Mouse (Mus musculus) adrenal gland, postnatal 25 days (tissue): ENCODE measurements around the gene C2cd5. TPM values are rescaled to one million over a fixed set of nuclear protein-coding genes. Genes with fewer than 3 reads are reported as not detected.

Experiments
- DNase-seq: peaks from one replicate; pipeline ENCODE4 v3.0.0; 2021; ENCODE audit warnings: mixed read lengths
- total RNA-seq: library from RNA; stranded (reverse); gene quantifications from 2 replicates; pipeline ENCODE4 v1.2.3, GENCODE M21; 2021

The C2cd5 gene
- total RNA-seq, 1 experiment from 2014 or later = 29.5 TPM

DNA sequence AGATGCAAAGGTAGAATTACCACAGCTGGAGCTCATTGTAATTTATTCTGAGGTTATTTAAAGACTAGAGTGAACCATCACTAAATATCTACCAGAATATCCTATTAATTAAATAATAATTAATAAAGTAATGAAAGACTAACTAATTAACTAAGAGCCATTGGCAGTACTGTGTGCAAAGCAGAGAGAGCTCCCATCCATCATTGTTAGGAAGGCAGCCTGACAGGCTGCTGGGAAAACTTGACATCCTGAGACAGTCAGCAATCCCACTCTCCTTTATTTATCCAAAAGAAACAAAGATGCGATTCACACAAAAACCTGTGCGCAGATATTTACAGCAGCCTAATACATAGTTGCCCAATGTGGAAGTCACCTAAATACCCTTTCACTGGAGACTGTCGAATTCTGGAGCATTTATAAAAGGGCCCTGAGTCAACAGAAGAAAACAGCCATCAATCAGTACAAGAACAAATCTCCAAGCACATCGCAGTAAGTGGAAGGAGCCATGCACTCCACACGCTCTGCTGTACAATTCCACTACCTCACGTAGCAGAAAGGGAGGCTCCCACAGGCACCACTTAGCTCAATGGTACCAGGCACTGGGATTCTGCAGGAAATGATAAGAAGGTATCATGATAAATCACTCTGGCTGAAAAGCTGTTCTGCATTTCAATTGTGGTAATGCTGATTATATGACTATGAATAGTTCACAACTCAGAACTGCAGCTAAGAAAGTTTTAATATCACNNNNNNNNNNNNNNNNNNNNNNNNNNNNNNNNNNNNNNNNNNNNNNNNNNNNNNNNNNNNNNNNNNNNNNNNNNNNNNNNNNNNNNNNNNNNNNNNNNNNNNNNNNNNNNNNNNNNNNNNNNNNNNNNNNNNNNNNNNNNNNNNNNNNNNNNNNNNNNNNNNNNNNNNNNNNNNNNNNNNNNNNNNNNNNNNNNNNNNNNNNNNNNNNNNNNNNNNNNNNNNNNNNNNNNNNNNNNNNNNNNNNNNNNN lies 120.0 kb downstream of the C2cd5 start:
- no peak for DNase-seq

DNA sequence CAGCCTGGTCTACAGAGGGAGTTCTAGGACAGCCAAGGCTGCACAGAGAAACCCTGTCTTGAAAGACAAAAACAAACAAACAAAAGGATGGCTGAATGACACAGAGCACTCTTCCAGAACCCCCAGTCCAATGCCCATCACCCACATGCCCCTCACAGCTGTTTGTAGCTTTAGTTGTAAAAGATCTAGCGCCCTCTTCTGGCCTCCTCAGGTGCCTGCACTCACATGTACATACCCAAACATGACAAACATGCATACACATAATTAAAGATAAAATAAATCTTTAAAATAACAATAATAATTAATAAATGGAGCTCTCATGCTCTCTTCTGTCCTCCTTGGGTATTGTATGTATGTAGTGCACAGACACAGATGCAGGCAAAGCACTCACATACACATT lies 122.7 kb downstream of the C2cd5 start:
- DNase-seq = no peak

GRCm38 (mm10) chr6:142973289-142973688 lies 126.7 kb downstream of the C2cd5 start:
- DNase-seq = no peak

GRCm38 (mm10) chr6:142972205-142972604 lies 127.7 kb downstream of the C2cd5 start:
- no peak for DNase-seq

DNA sequence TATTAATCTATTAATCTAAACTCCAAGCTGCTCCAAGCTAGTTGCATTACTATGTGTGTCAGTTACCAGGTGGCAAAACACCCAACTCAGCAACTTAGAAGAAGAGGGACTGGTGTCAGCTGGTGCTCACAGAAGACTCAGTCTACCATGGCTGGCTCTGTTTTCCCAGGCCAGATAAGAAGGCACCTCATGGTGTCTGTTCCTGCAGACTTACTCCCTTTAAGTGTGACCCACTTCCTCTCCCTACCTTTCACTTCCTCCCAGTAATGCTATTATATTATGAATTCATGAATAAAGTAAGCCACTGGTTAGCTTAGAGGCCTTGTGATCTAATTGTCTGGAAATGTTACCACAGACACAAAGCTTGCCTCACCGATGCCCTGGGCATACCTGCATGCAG lies 132.5 kb downstream of the C2cd5 start:
- DNase-seq = no peak

- peak; percentile 28 for DNase-seq
Measured at GRCm38 (mm10) chr6:142964531-142965385, 135.2 kb downstream of the C2cd5 start.

- peak; percentile 13 for DNase-seq
Measured at GRCm38 (mm10) chr6:142964076-142964530, 135.8 kb downstream of the C2cd5 start, which contains the start of gene St8sia1. Gene St8sia1 (minus strand): TSS chr6:142964452.

DNA sequence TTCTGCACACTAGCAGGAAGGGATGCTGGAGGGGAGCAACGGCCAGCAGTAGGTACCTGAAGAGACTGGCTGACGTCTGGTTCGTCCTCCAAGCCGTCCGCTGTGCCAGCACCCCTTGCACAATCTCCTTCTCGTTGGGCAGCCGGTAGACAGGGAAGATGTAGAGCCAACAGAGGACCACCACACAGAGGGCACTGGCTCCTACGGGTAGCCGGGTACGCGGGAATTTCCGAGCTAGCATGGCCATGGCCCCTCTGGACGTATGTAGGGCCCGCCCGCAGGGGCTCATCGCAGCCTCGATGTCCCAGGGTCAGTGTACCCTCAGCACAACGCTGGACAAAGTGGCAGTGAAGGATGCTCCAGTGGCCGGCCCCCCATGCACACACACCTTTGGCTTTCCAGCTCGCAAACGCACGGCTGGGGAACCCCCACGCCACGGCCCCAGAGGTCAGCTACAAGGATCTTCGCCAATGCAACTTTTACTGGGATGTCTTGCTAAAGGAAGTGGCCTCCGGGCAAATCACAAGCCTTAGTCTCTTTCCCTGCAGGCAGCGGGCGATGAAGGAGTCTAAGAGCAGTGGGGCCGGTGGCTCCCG lies 136.4 kb downstream of the C2cd5 start:
- DNase-seq = no peak

DNA sequence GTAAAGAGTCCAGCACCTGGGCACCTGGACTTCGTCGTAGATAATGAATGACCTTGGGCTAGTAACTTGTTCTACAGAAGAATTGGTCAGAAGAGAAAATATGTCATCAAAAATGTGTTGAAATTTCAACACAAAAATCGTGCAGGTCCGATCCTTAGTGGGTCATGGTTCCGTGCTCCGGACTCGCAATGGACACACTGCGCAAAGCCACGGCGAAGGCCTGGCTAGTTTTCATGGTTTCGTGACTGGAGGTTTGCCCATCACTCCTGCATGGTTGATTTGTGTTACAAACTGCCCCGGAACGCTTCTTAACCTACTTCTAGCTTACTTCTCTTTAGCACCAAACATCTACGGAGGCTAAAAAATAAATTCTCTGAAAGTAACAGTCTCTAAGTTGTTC lies 137.1 kb downstream of the C2cd5 start:
- no peak for DNase-seq

GRCm38 (mm10) chr6:142962476-142962875 lies 137.5 kb downstream of the C2cd5 start:
- DNase-seq = no peak

DNA sequence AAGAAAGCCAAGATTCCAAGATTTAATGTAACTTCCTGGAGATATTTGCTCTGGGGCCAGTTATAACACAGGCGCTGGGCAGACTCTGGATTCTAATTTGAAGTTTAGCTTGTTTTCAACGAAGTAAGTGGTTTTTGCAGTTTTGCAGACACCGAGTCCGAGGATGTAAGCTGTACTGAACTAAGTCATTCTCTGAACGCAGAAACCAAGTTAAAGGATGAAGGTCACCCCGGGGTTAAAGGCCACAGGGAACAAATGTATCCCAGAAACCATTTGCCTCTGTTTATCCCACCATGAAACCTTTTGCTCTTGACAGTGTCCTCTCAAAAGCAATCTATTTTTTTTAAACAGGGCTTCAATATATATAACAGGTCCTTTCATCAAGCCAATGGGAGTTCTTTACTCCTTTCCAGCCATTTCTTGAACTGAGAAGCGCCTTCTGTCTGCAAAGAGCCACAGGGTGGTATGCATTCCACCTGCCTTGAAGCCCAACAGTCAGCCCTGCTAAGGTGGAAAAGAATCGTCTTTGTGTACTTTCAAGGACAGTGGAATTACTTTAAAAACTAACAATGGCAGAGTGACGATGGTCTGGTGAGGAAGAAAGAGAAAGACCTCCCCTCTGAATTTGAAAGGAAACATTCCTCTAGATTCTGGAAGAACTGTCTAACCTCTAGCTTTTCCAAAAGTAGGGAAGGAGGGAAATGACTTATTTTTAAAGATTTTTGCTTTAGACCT lies 138.1 kb downstream of the C2cd5 start:
- DNase-seq = no peak

Other genes with a start within 250 kb of the C2cd5 start
- 1.2 and 1.5 TPM in 2 replicates for gene St8sia1, start 135.7 kb downstream of the C2cd5 start, total RNA-seq
- gene Etnk1, start 67.1 kb upstream of the C2cd5 start, total RNA-seq = 114 and 119 TPM in 2 replicates